Mouse (Mus musculus) cerebellum, adult 9-10 months (tissue): ENCODE results near the gene BC034090.
"Not testable (repeated sequence)": the region's sequence is repeated elsewhere in the genome, so short reads cannot be mapped to it uniquely, and the experiment has no call there.

ENCODE experiments used
- DNase-seq: peaks from one replicate; pipeline ENCODE4 v3.0.0; 2022

The BC034090 gene

DNA sequence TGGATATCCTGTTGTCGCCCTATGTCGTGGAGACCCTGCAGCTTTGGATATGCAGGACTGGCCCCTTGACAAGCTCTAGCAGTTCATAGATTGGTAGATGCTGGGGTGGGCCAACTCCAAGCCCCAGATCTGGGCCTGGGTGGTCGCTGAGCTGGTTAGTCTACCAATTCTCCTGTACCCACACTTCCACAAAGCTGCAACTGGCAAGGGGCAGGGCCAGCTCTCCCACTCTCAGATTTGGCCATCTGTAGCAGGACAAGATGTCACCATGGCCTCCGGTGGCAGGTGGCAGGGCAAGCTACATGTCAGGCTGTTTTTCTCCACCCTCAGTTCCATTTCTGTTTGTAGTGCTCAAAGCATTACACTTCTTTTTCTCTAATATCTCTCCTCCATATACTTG lies 55.6 kb downstream of the BC034090 start:
- no peak for DNase-seq

DNA sequence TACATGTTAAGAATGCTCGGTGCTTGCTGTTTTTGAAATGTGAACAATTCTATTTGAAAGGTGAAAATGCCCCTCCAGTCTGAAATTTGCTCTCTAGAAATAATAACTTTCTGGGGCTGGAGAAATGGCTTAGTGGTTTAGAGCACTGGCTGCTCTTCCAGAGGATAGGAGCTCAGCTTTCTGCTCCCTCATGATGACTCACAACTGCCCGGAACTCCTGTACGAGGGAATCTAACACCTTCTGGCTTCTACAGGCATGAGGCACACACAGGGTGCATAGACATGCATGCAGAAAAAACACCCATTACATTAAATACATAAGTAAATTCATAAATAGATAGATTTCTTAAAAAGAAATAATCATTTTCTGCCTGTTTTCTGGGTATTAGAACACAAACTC lies 60.1 kb downstream of the BC034090 start:
- DNase-seq = no peak

DNA sequence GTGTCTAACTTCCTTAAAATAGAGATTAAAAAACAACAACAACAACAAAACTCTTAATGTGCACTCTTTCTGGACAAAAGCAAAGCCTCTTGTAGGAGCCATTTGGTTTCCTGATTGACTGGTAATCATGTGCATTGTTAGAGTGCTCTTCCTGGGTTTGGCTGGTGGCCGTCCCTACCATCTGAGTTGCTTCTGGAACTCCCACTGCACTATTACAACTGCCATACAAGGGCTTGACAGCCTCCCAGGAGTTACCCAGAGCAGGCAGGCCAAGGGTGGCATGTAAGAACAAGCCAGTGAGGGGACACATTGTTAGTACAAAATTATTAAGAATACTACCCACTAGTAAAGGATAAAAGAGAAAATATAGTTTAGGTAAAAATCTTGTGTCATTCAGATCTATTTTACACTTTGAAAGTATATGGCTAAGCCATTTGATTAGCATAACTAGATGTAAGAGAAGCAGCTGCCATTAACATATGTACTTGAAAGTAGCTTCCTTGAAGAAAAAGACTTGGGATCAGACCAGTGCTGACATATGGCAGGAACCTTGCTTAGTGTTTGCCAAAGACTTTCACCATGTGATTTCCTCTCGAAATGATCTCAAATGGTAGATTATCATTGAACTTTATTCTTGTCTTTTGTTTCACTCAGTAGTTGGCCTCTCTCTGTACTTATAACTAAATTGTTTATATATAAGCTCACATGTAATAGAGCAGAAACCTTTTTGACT lies 65.9 kb downstream of the BC034090 start:
- DNase-seq = no peak

DNA sequence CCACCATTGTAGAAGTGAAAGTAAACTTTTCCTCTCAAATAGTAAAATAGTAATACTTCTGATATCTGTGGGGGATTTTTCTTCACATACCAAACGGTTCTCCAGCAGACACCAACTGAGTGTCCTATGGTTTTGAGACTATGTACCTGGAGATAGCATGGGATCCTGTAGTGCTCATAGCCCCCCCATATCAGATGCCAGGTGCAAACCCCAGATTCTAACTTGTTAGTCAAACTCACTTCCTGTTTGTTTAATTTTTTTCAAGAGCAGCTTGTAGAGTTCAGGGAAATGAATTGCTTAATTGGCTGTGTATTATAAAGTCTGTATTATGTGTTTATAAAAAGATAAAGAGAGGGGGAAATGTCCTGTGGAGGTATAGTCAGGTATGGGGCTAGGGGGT lies 69.8 kb downstream of the BC034090 start:
- DNase-seq = no peak

DNA sequence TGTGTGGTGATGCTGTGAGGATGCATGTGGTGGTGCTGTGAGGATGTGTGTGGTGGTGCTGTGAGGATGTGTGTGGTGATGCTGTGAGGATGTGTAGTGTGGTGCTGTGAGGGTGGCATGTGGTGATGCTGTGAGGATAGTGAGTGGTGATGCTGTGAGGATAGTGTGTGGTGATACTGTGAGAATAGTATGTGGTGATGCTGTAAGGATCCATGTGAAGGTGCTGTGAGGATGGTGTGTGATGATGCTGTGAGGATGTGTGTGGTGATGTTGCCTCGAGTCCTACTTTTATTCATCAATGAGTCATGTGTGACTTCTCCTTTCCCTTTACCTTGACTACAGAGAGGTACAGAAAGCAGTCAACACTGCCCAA lies 70.6 kb downstream of the BC034090 start:
- DNase-seq = not testable (repeated sequence)

DNA sequence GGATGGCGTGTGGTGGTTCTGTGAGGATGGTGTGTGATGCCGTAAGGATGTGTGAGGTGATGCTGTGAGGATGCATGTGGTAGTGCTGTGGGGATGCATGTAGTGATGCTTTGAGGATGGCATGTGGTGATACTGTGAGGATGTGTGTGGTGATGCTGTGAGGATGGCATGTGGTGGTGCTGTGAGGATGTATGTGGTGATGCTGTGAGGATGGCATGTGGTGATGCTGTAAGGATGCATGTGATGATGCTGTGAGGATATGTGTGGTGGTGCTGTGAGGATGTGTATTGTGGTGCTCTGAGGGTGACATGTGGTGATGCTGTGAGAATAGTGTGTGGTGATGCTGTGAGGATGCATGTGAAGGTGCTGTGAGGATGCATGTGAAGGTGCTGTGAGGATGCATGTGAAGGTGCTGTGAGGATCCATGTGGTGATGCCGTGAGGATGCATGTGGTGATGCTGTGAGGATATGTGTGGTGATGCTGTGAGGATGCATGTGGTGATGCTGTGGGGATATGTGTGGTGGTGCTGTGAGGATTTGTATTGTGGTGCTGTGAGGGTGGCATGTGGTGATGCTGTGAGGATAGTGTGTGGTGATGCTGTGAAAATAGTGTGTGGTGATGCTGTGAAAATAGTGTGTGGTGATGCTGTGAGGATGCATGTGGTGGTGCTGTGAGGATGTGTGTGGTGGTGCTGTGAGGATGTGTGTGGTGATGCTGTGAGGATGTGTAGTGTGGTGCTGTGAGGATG lies 71.2 kb downstream of the BC034090 start:
- DNase-seq = no peak

DNA sequence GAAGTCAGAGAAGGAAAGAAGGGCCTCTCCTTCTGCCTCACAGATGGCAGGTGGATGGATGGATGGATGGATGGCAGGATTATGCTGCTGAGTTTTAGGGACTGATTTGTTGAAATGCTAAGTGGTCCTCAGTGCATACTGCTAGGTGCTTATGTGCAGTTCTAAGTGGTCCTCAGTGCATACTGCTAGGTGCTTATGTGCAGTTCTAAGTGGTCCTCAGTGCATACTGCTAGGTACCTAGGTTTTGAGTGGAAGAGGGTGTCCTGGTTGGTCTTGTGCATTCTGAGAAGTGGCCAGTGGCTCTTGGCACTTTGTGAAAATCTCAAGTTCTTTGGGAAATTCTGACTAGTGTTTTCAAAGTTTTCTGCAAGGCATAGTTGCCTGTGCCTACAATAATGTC lies 74.3 kb downstream of the BC034090 start:
- no peak for DNase-seq

DNA sequence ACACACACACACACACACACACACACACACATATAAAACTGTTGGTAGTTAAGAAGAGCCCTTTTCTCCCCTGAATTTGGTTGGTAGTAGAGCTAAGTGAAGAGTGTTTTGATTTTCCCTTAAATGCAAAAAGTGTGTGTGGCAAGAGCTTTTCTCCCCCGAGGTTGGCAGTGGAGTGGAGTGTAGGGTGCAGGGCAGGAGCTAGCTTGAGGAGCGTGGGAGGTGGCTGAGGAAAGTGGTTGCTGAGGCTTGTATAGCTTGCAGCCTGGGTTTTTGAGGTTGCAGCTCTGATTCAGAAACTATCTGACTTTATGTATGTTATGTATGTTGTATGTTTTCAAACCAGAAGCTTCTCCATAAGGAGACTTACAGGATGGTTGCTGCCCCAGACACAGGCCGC lies 76.8 kb downstream of the BC034090 start:
- DNase-seq = no peak
